Mouse (Mus musculus) stomach, embryonic 16.5 days (tissue): ENCODE data around the gene Trip4. TPM values are rescaled to one million over a fixed set of nuclear protein-coding genes. Genes with fewer than 3 reads are reported as not detected.

Experiments
- ATAC-seq: fragments of 200-750 bp; cut with Nextera tagmentation; 2 replicates; pipeline ENCODE4 v1.8.0; 2017; ENCODE audit warnings: moderate number of reproducible peaks, moderate TSS enrichment; ENCODE audit not compliant: insufficient read depth, low FRiP score
- H3K27ac ChIP-seq: fragments of 300-500 bp; sonication (generic); 2 replicates; pipeline ENCODE4 v1.5.1; 2014; ENCODE audit warnings: low read length
- H3K27me3 ChIP-seq: fragments of 300-500 bp; sonication (generic); 2 replicates; pipeline ENCODE4 v1.6.1; 2014; ENCODE audit warnings: low read length, control low read depth, mixed read lengths; ENCODE audit not compliant: control insufficient read depth, insufficient read depth
- H3K36me3 ChIP-seq: fragments of 300-500 bp; sonication (generic); 2 replicates; pipeline ENCODE4 v1.6.1; 2014; ENCODE audit warnings: low read length; ENCODE audit not compliant: control insufficient read depth, insufficient read depth
- H3K4me1 ChIP-seq: fragments of 300-500 bp; sonication (generic); 2 replicates; pipeline ENCODE4 v1.6.1; 2014; ENCODE audit warnings: low read length, control low read depth, mixed read lengths; ENCODE audit not compliant: control insufficient read depth, insufficient read depth
- H3K4me2 ChIP-seq: fragments of 300-500 bp; sonication (generic); 2 replicates; pipeline ENCODE4 v1.6.1; 2014; ENCODE audit warnings: low read depth, low read length, mixed read lengths
- H3K4me3 ChIP-seq: fragments of 300-500 bp; sonication (generic); replicated peaks from 2 replicates; pipeline ENCODE4 v1.5.1; 2014; ENCODE audit warnings: mild to moderate bottlenecking, low read length
- H3K9ac ChIP-seq: fragments of 300-500 bp; sonication (generic); 2 replicates; pipeline ENCODE4 v1.6.1; 2014; ENCODE audit warnings: low read length
- H3K9me3 ChIP-seq: fragments of 300-500 bp; sonication (generic); replicated peaks from 2 replicates; pipeline ENCODE4 v1.6.1; 2016; ENCODE audit warnings: low read length, control low read depth; ENCODE audit not compliant: control insufficient read depth
- WGBS: fragments of 180-500 bp; shearing (Covaris S2); extraction: QIAGEN DNeasy Blood & Tissue Kit; methylation state at CpG from one replicate; pipeline ENCODE4 v1.1.7; 2014; 5-methylcytosine and 5-hydroxymethylcytosine counted together
- polyA plus RNA-seq: library from polyadenylated mRNA; unstranded; fragments of >200 nt; fragmentation: Nextera tagmentation; extraction: Ambion mirVana; gene quantifications from 2 replicates; pipeline ENCODE4 v1.2.1, GENCODE M21; 2015

Trip4 gene
- polyA plus RNA-seq, 1 experiment from 2014 or later = 29.3 TPM

DNA sequence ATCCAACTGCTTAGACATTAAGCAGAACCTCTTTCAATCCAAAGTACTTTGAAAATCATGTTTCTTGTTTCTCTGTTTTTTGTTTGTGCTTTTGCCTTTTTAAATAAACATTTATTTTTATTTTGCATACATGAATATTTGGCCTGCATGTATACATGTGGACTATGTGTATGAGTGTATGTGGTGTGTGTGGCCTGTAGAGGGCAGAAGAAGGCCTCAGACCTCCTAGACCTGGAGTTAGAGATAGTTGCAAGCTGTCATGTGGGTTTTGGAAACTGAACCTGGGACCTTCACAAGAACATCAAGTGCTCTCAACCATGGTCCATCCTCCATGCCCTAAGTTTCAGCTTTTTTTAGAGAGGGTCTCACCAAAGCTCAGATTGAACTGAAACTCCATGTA lies 5.2 kb downstream of the Trip4 start:
- no peak overlapping the region for H3K4me2 ChIP-seq
- no peak overlapping the region for H3K4me3 ChIP-seq
- H3K9me3 ChIP-seq = no peaks in the 10 kb centered on the region
- no peaks in the 10 kb centered on the region for H3K27me3 ChIP-seq
- H3K9ac ChIP-seq = no peak overlapping the region
- no peak for ATAC-seq
- H3K36me3 ChIP-seq = no peaks in the 10 kb centered on the region
- 0 out of 2 replicates have a peak, but pooled peaks cover 3% of the 10 kb centered on the region for H3K4me1 ChIP-seq
- no peak overlapping the region for H3K27ac ChIP-seq

GRCm38 (mm10) chr9:65902879-65903278 lies 5.7 kb downstream of the Trip4 start:
- H3K4me2 ChIP-seq = no peak overlapping the region
- no peaks in the 10 kb centered on the region for H3K9me3 ChIP-seq
- ATAC-seq = no peak
- no peak overlapping the region for H3K27ac ChIP-seq
- no peak overlapping the region for H3K9ac ChIP-seq
- 0 out of 2 replicates have a peak, but pooled peaks cover under 1% of the 10 kb centered on the region for H3K4me1 ChIP-seq
- H3K4me3 ChIP-seq = no peak overlapping the region
- WGBS = 95% methylated on average over 3 of the region's 3 CpGs
- no peaks in the 10 kb centered on the region for H3K27me3 ChIP-seq
- no peaks in the 10 kb centered on the region for H3K36me3 ChIP-seq

- H3K9me3 ChIP-seq = no peaks in the 10 kb centered on the region
- H3K27ac ChIP-seq = no peak overlapping the region
- no peak overlapping the region for H3K9ac ChIP-seq
- H3K27me3 ChIP-seq = no peaks in the 10 kb centered on the region
- H3K4me3 ChIP-seq = no peak overlapping the region
- H3K36me3 ChIP-seq = peaks cover 3% of the 10 kb centered on the region; the same call in 1 of the 2 replicates
- no peaks in the 10 kb centered on the region; the same call in 1 of the 2 replicates for H3K4me1 ChIP-seq
- no peak for ATAC-seq
- H3K4me2 ChIP-seq = no peak overlapping the region
- WGBS = 87% methylated on average over 2 of the region's 2 CpGs
Observed at GRCm38 (mm10) chr9:65896977-65897376, 11.6 kb downstream of the Trip4 start.

- Histone ChIP-seq H3K4me2 (peak overlapping the region; percentile 83), H3K9ac (peak overlapping the region; percentile 76), H3K4me1 (peaks cover 8% of the 10 kb centered on the region), H3K9me3 (no peaks in the 10 kb centered on the region), H3K4me3 (peak overlapping the region; percentile 65), H3K27ac (no peak overlapping the region), H3K27me3 (no peaks in the 10 kb centered on the region), H3K36me3 (peaks cover 3% of the 10 kb centered on the region; the same call in 1 of the 2 replicates)
- no peak for ATAC-seq
- WGBS = 3% methylated on average over 5 of the region's 5 CpGs
Observed at GRCm38 (mm10) chr9:65891126-65891525, 17.5 kb downstream of the Trip4 start.

- peak within 1 kb of the TSS; percentile 83 for H3K4me2 ChIP-seq
- WGBS = under 1% methylated on average over 21 of the region's 21 CpGs
- H3K4me3 ChIP-seq = peak within 1 kb of the TSS; percentile 65
- peak within 1 kb of the TSS; percentile 5; the same call in 1 of the 2 replicates for H3K27ac ChIP-seq
- H3K4me1 ChIP-seq = peaks cover 8% of the 10 kb centered on the region
- no peaks in the 10 kb centered on the region for H3K27me3 ChIP-seq
- H3K9ac ChIP-seq = peak within 1 kb of the TSS; percentile 76
- H3K9me3 ChIP-seq = no peaks in the 10 kb centered on the region
- peak; percentile 98 for ATAC-seq
- peaks cover 3% of the 10 kb centered on the region; the same call in 1 of the 2 replicates for H3K36me3 ChIP-seq
Observed at GRCm38 (mm10) chr9:65890143-65890628, 18.4 kb downstream of the Trip4 start, which contains the start of gene Pclaf. Gene Pclaf (plus strand): TSS chr9:65890237.

DNA sequence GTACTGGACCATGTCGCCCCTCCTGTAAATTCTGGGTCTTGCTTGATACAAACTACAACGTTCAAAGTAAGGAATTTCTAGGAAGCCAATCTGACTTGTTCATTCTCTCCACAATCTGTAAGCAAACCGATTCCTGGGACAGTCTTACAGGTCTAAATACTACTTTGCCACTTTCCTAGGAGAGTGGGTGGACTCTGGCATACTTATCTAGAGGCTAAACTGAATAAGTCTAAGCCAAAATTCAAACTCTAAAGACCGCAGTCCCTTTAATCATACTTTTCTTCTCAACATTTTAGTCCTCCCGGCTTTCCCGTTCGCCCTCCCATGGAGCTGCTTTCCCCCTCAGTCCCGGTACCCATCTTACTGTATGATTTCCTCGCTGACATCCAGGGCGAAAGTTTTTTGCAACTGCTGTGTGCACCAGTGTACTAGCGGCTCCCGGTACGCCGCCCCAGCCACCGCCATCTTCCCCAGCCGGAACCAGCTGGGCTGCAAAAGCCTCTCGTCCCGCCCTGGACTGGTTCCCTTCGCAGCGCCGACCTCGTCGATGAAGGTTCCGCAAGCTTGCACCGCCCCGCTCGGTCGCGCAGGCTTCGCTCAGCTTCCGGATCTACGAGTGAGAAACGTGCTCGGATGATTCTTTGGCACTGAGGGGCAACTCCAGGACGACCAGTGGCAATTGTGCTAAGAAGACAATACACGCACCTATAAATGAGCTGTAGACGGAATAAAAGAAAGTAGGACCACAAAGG lies 23.9 kb downstream of the Trip4 start:
- Histone ChIP-seq H3K9ac (peak overlapping the region; percentile 77), H3K36me3 (no peaks in the 10 kb centered on the region), H3K4me3 (peak overlapping the region; percentile 72), H3K9me3 (no peaks in the 10 kb centered on the region), H3K4me1 (no peaks in the 10 kb centered on the region), H3K27ac (peak overlapping the region; percentile 82), H3K27me3 (no peaks in the 10 kb centered on the region), H3K4me2 (peak overlapping the region; percentile 87)
- peak; percentile 98 for ATAC-seq
- WGBS = under 1% methylated on average over 37 of the region's 37 CpGs

- H3K9ac ChIP-seq = no peak overlapping the region
- H3K4me2 ChIP-seq = no peak overlapping the region
- no peaks in the 10 kb centered on the region for H3K27me3 ChIP-seq
- no peaks in the 10 kb centered on the region for H3K9me3 ChIP-seq
- H3K4me3 ChIP-seq = no peak overlapping the region
- no peak for ATAC-seq
- 51% methylated on average over 1 of the region's 1 CpGs for WGBS
- H3K36me3 ChIP-seq = peaks cover 5% of the 10 kb centered on the region; the same call in 1 of the 2 replicates
- H3K4me1 ChIP-seq = no peaks in the 10 kb centered on the region
- H3K27ac ChIP-seq = no peak overlapping the region
Observed at GRCm38 (mm10) chr9:65859656-65860055, 48.9 kb downstream of the Trip4 start.

GRCm38 (mm10) chr9:65850203-65850602 lies 58.4 kb downstream of the Trip4 start:
- no peaks in the 10 kb centered on the region for H3K9me3 ChIP-seq
- H3K9ac ChIP-seq = no peak overlapping the region
- no peak overlapping the region for H3K27ac ChIP-seq
- no peak for ATAC-seq
- no peaks in the 10 kb centered on the region for H3K27me3 ChIP-seq
- no peaks in the 10 kb centered on the region for H3K4me1 ChIP-seq
- no peak overlapping the region for H3K4me2 ChIP-seq
- H3K4me3 ChIP-seq = no peak overlapping the region
- no peaks in the 10 kb centered on the region for H3K36me3 ChIP-seq
- 8% methylated on average over 1 of the region's 1 CpGs for WGBS

GRCm38 (mm10) chr9:65848154-65848553 lies 60.4 kb downstream of the Trip4 start:
- no peak overlapping the region for H3K9ac ChIP-seq
- H3K9me3 ChIP-seq = no peaks in the 10 kb centered on the region
- no peaks in the 10 kb centered on the region for H3K36me3 ChIP-seq
- 0 out of 2 replicates have a peak, but pooled peaks cover 7% of the 10 kb centered on the region for H3K4me1 ChIP-seq
- no peak overlapping the region for H3K4me3 ChIP-seq
- ATAC-seq = no peak
- no peak overlapping the region for H3K4me2 ChIP-seq
- no peak overlapping the region for H3K27ac ChIP-seq
- H3K27me3 ChIP-seq = no peaks in the 10 kb centered on the region
